11 mouse cellular contexts compared by ENCODE assay signal in genomic region chr10:111515071-111516010, GRCm38 (mm10). TPM values are rescaled to one million over a fixed set of nuclear protein-coding genes. Genes with fewer than 3 reads are reported as not detected.
A peak's percentile ranks its signal among the peaks of the same experiment; 100 is the strongest.
DNase-seq lines count a peak whose midpoint lies in the region; ATAC-seq and TF ChIP-seq lines count a peak whose summit lies in the region.
"Had no signal": no experiment of that assay in that cellular context is flagged by ENCODE, and none has a peak within 500 bp of the region (broad histone marks: within the 10 kb centered on the region; RNA-seq: fewer than 3 reads in every experiment).

No protein-coding gene starts in this region.

- H3K27me3 ChIP-seq in heart, embryonic 12.5 days (replicated peaks) = no peaks in the 10 kb centered on the region
- H3K27me3 ChIP-seq in thymus, adult 2 months (ENCODE audit: control insufficient read depth, insufficient read depth, low read length) = no peaks in the 10 kb centered on the region
- no peaks in the 10 kb centered on the region for H3K27me3 ChIP-seq in liver, embryonic 11.5 days (replicated peaks; ENCODE audit: control insufficient read depth, insufficient read depth, low read length)
- no peaks in the 10 kb centered on the region for H3K27me3 ChIP-seq in stomach, embryonic 16.5 days (ENCODE audit: control insufficient read depth, insufficient read depth, low read length)
- H3K27me3 ChIP-seq: neural tube, embryonic 13.5 days had no signal

- TF ChIP-seq POLR2A in thymus, adult 2 months (IDR thresholded peaks at IDR 0.05; ENCODE audit: control insufficient read depth, extremely low read depth, insufficient read depth, low read length, poor library complexity) = no peak

- H3K4me2 ChIP-seq in heart, embryonic 12.5 days = no peak overlapping the region
- H3K4me2 ChIP-seq in liver, embryonic 11.5 days = no peak overlapping the region; the same call in 1 of the 2 replicates
- H3K4me2 ChIP-seq in stomach, embryonic 16.5 days (ENCODE audit: low read depth, low read length) = peak overlapping the region; percentile 33; the same call in 1 of the 2 replicates
- H3K4me2 ChIP-seq: neural tube, embryonic 13.5 days had no signal

- no peak overlapping the region; the same call in 1 of the 2 replicates for H3K27ac ChIP-seq in heart, embryonic 12.5 days (ENCODE audit: poor library complexity, severe bottlenecking)
- peak overlapping the region; percentile 79; the same call in 1 of the 2 replicates for H3K27ac ChIP-seq in thymus, adult 2 months (ENCODE audit: control insufficient read depth, insufficient read depth, low read length)
- no peak overlapping the region for H3K27ac ChIP-seq in liver, embryonic 11.5 days (ENCODE audit: low read depth, low read length)
- peak overlapping the region; percentile 63 for H3K27ac ChIP-seq in stomach, embryonic 16.5 days (ENCODE audit: low read length)
- H3K27ac ChIP-seq: neural tube, embryonic 13.5 days had no signal

- no peak for TF ChIP-seq CTCF in thymus, adult 2 months (IDR thresholded peaks at IDR 0.05; ENCODE audit: borderline replicate concordance, control insufficient read depth, extremely low read depth, insufficient read depth, low read length, poor library complexity)

- no peaks in the 10 kb centered on the region for H3K9me3 ChIP-seq in heart, embryonic 12.5 days (replicated peaks)
- no peaks in the 10 kb centered on the region for H3K9me3 ChIP-seq in liver, embryonic 11.5 days (ENCODE audit: control insufficient read depth, low read length)
- H3K9me3 ChIP-seq in stomach, embryonic 16.5 days (replicated peaks; ENCODE audit: control insufficient read depth, low read length) = no peaks in the 10 kb centered on the region
- H3K9me3 ChIP-seq: neural tube, embryonic 13.5 days had no signal

- H3K9ac ChIP-seq in heart, embryonic 12.5 days = no peak overlapping the region
- no peak overlapping the region for H3K9ac ChIP-seq in liver, embryonic 11.5 days (ENCODE audit: low read depth, low read length)
- H3K9ac ChIP-seq in stomach, embryonic 16.5 days (ENCODE audit: low read length) = no peak overlapping the region
- H3K9ac ChIP-seq: neural tube, embryonic 13.5 days had no signal

- H3K4me1 ChIP-seq in heart, embryonic 12.5 days (replicated peaks) = peaks cover 46% of the 10 kb centered on the region
- peaks cover 33% of the 10 kb centered on the region for H3K4me1 ChIP-seq in thymus, adult 2 months (replicated peaks; ENCODE audit: control insufficient read depth, insufficient read depth, low read length)
- H3K4me1 ChIP-seq in liver, embryonic 11.5 days (replicated peaks; ENCODE audit: control insufficient read depth, insufficient read depth, low read length) = peaks cover 11% of the 10 kb centered on the region
- H3K4me1 ChIP-seq in stomach, embryonic 16.5 days (ENCODE audit: control insufficient read depth, insufficient read depth, low read length) = peaks cover 41% of the 10 kb centered on the region

- no peak overlapping the region for H3K4me3 ChIP-seq in heart, embryonic 12.5 days
- H3K4me3 ChIP-seq in thymus, adult 2 months (ENCODE audit: control insufficient read depth, insufficient read depth, low read length) = no peak overlapping the region
- no peak overlapping the region for H3K4me3 ChIP-seq in liver, embryonic 11.5 days (ENCODE audit: low read depth, low read length)
- H3K4me3 ChIP-seq in stomach, embryonic 16.5 days (replicated peaks; ENCODE audit: low read length) = no peak overlapping the region
- H3K4me3 ChIP-seq: neural tube, embryonic 13.5 days had no signal

- H3K36me3 ChIP-seq in heart, embryonic 12.5 days = no peaks in the 10 kb centered on the region
- no peaks in the 10 kb centered on the region for H3K36me3 ChIP-seq in thymus, adult 2 months (ENCODE audit: control insufficient read depth, insufficient read depth, low read length)
- no peaks in the 10 kb centered on the region for H3K36me3 ChIP-seq in liver, embryonic 11.5 days (ENCODE audit: control insufficient read depth, insufficient read depth, low read length)
- no peaks in the 10 kb centered on the region for H3K36me3 ChIP-seq in stomach, embryonic 16.5 days (ENCODE audit: control insufficient read depth, insufficient read depth, low read length)
- H3K36me3 ChIP-seq: neural tube, embryonic 13.5 days had no signal

- ATAC-seq in heart, embryonic 12.5 days (ENCODE audit: insufficient number of reproducible peaks, low FRiP score) = no peak
- peak; percentile 62 for ATAC-seq in liver, embryonic 11.5 days (replicated peaks; ENCODE audit: low FRiP score)
- 0 out of 2 replicates have a peak, but pooled peaks have one; percentile 18 for ATAC-seq in stomach, embryonic 16.5 days (ENCODE audit: insufficient read depth, low FRiP score)
- ATAC-seq in frontal cortex, adult (ENCODE audit: low TSS enrichment) = no peak
- no peak for ATAC-seq in cerebellum, adult (ENCODE audit: insufficient number of reproducible peaks, low FRiP score, low TSS enrichment)

- peak; percentile 93 for DNase-seq in heart, adult 11 months
- no peak for DNase-seq in thymus, adult 2 months
- DNase-seq in thymus, postnatal 0 days (ENCODE audit: low spot score) = no peak
- DNase-seq in liver, embryonic 11.5 days (ENCODE audit: low spot score) = peak; percentile 18
- DNase-seq: cerebellum, postnatal 25 days; right cerebral cortex, postnatal 25 days had no signal

- 68% methylated on average over 17 of the region's 17 CpGs for WGBS in heart, embryonic 12.5 days
- WGBS in thymus, adult 2 months = 91% methylated on average over 17 of the region's 17 CpGs
- WGBS in liver, embryonic 11.5 days = 62% methylated on average over 17 of the region's 17 CpGs
- WGBS in stomach, embryonic 16.5 days = 64% methylated on average over 17 of the region's 17 CpGs

RNA-seq across cellular contexts. Expression of gene Phlda1, which starts 9.3 kb away (rescaled TPM):
- polyA plus RNA-seq in heart, embryonic 12.5 days (2016; fragmentation: Nextera tagmentation; extraction: Ambion mirVana) = 19.8 and 24.6 TPM in 2 replicates
- 14.3 and 24.9 TPM in 2 replicates for polyA plus RNA-seq in thymus, adult 2 months (2012; rRNA removed)
- polyA plus RNA-seq in thymus, postnatal 0 days (2015; fragmentation: Nextera tagmentation; extraction: Ambion mirVana) = 61.1 and 64.1 TPM in 2 replicates
- 15.8 and 16.1 TPM in 2 replicates for polyA plus RNA-seq in liver, embryonic 11.5 days (2014; fragmentation: Nextera tagmentation; extraction: Ambion mirVana)
- 44.4 and 50.7 TPM in 2 replicates for polyA plus RNA-seq in stomach, embryonic 16.5 days (2015; fragmentation: Nextera tagmentation; extraction: Ambion mirVana)

RNA-seq across cellular contexts. Expression of gene Nap1l1, which starts 42.3 kb away (rescaled TPM):
- polyA plus RNA-seq in heart, embryonic 12.5 days (2016; fragmentation: Nextera tagmentation; extraction: Ambion mirVana) = 166 and 167 TPM in 2 replicates
- polyA plus RNA-seq in thymus, adult 2 months (2012; rRNA removed) = 20.0 and 23.3 TPM in 2 replicates
- polyA plus RNA-seq in thymus, postnatal 0 days (2015; fragmentation: Nextera tagmentation; extraction: Ambion mirVana) = 222 and 227 TPM in 2 replicates
- polyA plus RNA-seq in liver, embryonic 11.5 days (2014; fragmentation: Nextera tagmentation; extraction: Ambion mirVana) = 313 and 324 TPM in 2 replicates
- 154 and 180 TPM in 2 replicates for polyA plus RNA-seq in stomach, embryonic 16.5 days (2015; fragmentation: Nextera tagmentation; extraction: Ambion mirVana)

Comparison
In these comparisons a context has a peak if more than half of its experiments do, and no peak if none do; other contexts are left out.
1. DNase-seq: peak in heart, adult 11 months (single experiment) and liver, embryonic 11.5 days (single experiment); none in thymus, adult 2 months (single experiment) and thymus, postnatal 0 days (single experiment).
2. ATAC-seq: peak in liver, embryonic 11.5 days (single experiment) and stomach, embryonic 16.5 days (single experiment); none in heart, embryonic 12.5 days (single experiment), frontal cortex, adult (single experiment) and cerebellum, adult (single experiment).
3. H3K27ac ChIP-seq: peak in thymus, adult 2 months (single experiment) and stomach, embryonic 16.5 days (single experiment); none in heart, embryonic 12.5 days (single experiment) and liver, embryonic 11.5 days (single experiment).